Mouse (Mus musculus) spleen, embryonic (tissue): ENCODE measurements around the gene Ccdc146.
"Not testable (repeated sequence)": the region's sequence is repeated elsewhere in the genome, so short reads cannot be mapped to it uniquely, and the experiment has no call there.

Experiments used
- CTCF ChIA-PET: fragments of 350-600 bp; sonication (Branson Sonifier 250); formaldehyde crosslinking; loops from one replicate; lab custom pipeline; 2022; lab: Charles Lee

Ccdc146 gene

GRCm38 (mm10) chr5:21387340-21387739, 37.1 kb downstream of the Ccdc146 start:
- CTCF ChIA-PET, result no interaction called here

GRCm38 (mm10) chr5:21386432-21386831, 38.0 kb downstream of the Ccdc146 start:
- CTCF ChIA-PET, result no interaction called here

GRCm38 (mm10) chr5:21384976-21385375, 39.5 kb downstream of the Ccdc146 start:
- CTCF ChIA-PET, result interaction anchor here (0.7 kb wide), 1 partner anchor 132 kb away, joined by 3 read pairs; no protein-coding TSS in a partner anchor

GRCm38 (mm10) chr5:21384252-21384960, 40.1 kb downstream of the Ccdc146 start:
- CTCF ChIA-PET, result no interaction called here

- CTCF ChIA-PET, result no interaction called here
Observed at GRCm38 (mm10) chr5:21383392-21384251, 40.9 kb downstream of the Ccdc146 start.

- CTCF ChIA-PET, result interaction anchor here (0.7 to 1.2 kb wide), 2 partner anchors 11 to 437 kb away, joined by 3 to 7 read pairs; no protein-coding TSS in a partner anchor
Observed at GRCm38 (mm10) chr5:21382678-21383077, 41.8 kb downstream of the Ccdc146 start.

GRCm38 (mm10) chr5:21381986-21382385, 42.5 kb downstream of the Ccdc146 start:
- CTCF ChIA-PET, result interaction anchor here (1.2 kb wide), 1 partner anchor 12 kb away, joined by 7 read pairs; no protein-coding TSS in a partner anchor

- CTCF ChIA-PET, result no interaction called here
Observed at GRCm38 (mm10) chr5:21378397-21378796, 46.1 kb downstream of the Ccdc146 start.

GRCm38 (mm10) chr5:21376935-21377334, 47.5 kb downstream of the Ccdc146 start:
- CTCF ChIA-PET, result no interaction called here

GRCm38 (mm10) chr5:21373180-21373518, 51.3 kb downstream of the Ccdc146 start:
- CTCF ChIA-PET, result no interaction called here

GRCm38 (mm10) chr5:21372493-21373179, 51.8 kb downstream of the Ccdc146 start, which contains the start of gene Fgl2:
Gene Fgl2 (plus strand): TSS chr5:21372642.
- CTCF ChIA-PET, result interaction anchor here (0.6 kb wide), 1 partner anchor 239 kb away, joined by 5 read pairs; no protein-coding TSS in a partner anchor

- CTCF ChIA-PET, result interaction anchor here (0.5 to 0.6 kb wide), 2 partner anchors 9 to 240 kb away, joined by 4 to 5 read pairs; no protein-coding TSS in a partner anchor
Observed at GRCm38 (mm10) chr5:21371920-21372319, 52.6 kb downstream of the Ccdc146 start.

GRCm38 (mm10) chr5:21370218-21370947, 54.1 kb downstream of the Ccdc146 start:
- CTCF ChIA-PET, result interaction anchor here (0.6 kb wide), 1 partner anchor 221 kb away, joined by 3 read pairs; no protein-coding TSS in a partner anchor

- CTCF ChIA-PET, result no interaction called here
Observed at GRCm38 (mm10) chr5:21367514-21367913, 57.0 kb downstream of the Ccdc146 start.

GRCm38 (mm10) chr5:21366338-21367053, 58.0 kb downstream of the Ccdc146 start:
- CTCF ChIA-PET, result no interaction called here

GRCm38 (mm10) chr5:21363343-21363742, 61.1 kb downstream of the Ccdc146 start:
- CTCF ChIA-PET, result interaction anchor here (0.6 kb wide), 1 partner anchor 9 kb away, joined by 4 read pairs; no protein-coding TSS in a partner anchor

- CTCF ChIA-PET, result interaction anchor here (0.7 kb wide), 1 partner anchor 209 kb away, joined by 3 read pairs; no protein-coding TSS in a partner anchor
Observed at GRCm38 (mm10) chr5:21358648-21359047, 65.8 kb downstream of the Ccdc146 start.

- CTCF ChIA-PET, result no interaction called here
Observed at GRCm38 (mm10) chr5:21351678-21352077, 72.8 kb downstream of the Ccdc146 start.

GRCm38 (mm10) chr5:21348366-21348765, 76.1 kb downstream of the Ccdc146 start:
- CTCF ChIA-PET, result interaction anchor here (0.5 kb wide), 1 partner anchor 241 kb away, joined by 4 read pairs; no protein-coding TSS in a partner anchor

- CTCF ChIA-PET, result not testable (repeated sequence)
Observed at GRCm38 (mm10) chr5:21342265-21342664, 82.2 kb downstream of the Ccdc146 start.
